Mouse (Mus musculus) kidney, postnatal 10 days (tissue): ENCODE measurements around the gene Cops9.

ENCODE experiments used
- DNase-seq: peaks from one replicate; pipeline ENCODE4 v3.0.0; 2021; ENCODE audit warnings: mixed read lengths

Gene Cops9

DNA sequence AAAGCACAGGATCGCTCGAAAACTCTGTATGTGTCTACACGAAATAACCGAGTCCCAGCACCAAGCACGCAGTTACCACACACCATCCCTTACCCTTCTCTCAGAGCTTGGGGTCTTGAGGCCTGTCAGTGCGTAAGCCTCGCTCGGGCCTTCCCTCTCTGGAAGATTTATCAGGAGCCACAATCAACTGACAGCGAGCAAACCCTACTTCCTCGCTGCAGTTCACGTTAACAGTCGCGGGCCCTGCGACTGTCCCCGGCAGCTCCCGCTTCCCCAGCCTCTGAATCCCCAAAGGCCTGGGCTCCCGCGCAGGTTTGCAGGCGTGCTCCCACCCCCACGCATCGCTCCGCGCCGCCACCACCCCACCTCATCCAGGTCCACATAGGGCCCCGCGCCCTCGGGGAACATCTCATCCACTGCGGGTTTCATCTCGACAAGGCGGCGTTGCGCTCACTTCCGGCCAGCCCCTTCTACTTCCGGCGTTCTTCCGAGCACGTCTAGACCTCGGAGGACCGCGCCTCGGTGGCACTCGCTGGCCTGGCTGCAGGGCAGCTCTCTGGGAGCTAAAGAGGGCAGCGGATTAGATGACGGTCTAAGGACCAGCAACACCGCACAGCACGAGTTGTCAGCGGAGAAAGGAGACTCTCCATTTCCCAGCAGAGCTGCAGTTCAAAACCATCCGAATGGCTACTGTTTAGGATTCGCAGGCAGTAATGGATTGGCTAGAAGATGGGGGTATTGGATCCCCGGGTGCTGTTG is at the start of gene Cops9:
Gene Cops9, minus strand, starts transcription at position 472 of the 759 bp plus-strand sequence.
- peak; percentile 94 for DNase-seq

DNA sequence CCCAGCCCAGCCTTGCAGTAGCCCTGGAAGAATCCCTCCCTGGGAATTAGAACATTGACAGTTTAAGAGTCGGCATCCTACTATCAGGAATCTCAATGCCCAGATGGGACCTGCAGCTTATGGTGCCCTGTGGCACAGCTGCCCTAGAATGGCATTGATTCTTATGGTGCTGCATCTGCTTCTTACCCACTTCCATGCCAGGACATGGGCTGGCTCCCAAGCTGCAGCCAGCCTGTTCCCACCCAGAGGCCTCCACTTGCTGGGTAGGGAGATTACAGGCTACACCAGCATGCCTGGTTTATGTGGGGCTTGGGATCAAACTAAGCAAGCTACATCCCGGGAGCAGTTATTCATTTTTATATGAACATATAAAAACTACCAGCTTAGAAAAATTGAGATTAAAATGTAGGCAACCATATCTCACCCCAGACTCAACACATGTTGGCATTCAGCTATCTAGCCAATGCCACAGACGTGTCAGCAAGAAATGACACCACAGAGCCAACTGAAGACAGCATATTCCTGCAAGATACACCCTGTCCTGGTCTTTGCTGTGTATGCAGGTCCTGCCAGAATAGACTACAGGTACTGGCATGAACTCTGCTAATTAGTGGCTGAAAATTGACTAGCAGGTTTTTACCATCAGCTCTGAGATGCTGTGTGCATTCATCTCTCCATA is 49.5 kb upstream of the Cops9 start:
- no peak for DNase-seq

DNA sequence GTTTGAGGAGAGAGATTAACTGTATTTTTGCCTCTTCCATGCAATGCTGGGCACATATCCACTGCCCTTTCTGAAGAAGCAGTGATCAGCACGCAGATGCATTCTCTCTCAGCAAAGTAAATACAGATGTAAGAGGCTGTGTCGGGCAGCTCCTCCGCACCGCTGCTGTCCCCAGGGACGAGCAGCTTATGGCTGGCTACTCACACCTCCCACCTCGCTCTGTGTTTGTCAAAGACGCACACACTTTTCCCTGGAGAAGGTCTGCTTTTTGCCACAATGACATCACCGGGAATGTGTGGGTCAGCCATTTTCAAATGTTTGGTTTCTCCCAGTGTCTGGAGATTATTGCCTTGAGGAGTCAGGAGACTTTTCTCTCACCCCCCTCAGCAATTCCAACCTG is 45.2 kb upstream of the Cops9 start:
- no peak for DNase-seq

DNA sequence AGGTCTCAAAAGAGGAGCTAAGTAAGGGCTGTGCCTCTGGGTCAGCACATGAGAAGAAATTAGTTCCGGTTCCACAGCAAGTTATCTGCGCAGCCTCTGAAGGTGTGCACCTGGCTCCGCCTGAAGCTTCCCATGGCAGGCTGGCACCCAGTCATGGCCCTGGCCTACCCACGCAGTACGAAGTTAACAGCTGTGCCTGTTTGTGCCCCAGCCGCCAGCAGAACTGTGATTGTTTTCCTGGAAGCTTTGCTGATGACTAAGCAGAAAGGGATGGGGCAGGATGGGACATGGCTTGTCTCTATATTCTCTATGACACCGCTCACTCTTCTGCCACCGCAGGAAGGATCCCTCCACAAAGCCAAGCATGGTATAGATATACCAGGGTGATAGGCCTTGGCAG is 41.4 kb upstream of the Cops9 start:
- DNase-seq, result no peak

DNA sequence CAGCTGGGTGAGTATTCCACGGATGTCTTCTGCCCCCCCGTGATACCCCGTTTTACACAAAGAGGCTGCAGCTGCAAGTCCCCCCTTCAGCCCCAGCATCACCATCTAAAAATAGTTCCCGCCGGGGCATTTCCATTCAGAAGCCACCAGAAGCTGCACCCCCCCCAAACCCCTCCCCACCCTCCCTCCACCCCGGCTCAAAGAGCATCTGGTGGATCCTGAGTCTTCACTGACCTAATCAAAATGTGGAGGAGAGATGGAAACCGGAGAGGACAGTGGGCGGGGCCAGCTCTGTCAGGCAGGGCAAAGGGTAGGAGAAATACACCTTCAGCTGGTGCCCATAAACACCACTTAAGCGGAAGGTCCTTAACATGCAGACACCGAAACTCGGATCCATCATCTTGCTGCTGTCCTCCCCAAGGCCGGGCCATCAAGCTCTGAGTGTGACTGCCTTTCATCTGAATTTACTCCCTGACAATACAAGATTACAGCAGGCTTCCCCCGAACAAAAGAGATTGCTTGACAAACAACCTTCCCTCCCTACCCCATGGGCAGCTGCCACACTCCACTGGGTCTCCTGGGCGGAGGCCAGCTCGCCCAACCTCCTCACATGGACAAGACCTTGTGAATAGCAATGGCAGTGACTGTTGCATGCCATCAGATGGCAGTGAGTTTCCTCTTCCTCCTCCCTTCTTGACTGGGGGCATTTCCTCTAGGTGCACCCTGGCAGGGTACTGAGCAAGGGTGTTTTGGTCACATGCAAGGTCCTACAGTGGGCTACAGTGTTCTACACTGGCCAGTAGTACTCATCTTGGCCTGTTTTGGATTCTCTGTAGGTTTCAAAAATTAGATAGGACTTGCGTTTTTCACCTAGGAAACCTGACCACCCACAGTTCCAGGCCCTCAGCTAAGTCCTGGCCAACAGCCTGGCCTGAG is 39.2 kb upstream of the Cops9 start:
- DNase-seq, result peak; percentile 74

DNA sequence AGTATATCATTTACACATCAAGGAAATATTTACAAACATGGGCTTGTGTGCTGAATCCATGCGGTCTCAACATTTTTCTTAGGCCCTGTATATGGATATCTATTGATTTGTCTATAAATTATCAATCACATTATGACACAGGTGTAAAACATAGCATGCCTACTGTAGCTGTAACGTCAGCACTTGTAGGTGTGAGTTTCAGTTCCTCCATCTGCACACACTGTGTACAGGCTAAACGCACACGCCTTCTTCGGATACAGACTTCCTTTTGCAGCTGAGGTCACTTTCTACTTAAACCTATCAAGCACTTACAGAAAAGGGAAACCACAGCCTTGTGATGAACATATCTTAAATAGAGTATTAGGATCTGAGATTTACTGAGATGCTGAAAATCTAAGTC is 37.0 kb upstream of the Cops9 start:
- DNase-seq, result no peak

DNA sequence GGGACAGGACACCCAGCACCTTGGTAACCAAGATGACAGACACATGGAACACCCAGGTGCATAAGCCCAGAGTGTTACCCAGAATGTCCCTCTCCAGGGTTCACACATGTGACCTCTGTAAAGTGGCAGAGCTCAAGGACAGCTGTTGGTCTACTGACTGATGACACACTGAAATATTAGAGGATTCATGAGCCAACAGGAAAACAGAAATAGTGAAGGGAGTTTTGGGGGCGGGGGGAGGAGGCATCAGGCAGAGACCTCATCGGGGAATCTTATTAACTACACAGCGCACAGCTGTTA is 34.8 kb upstream of the Cops9 start:
- DNase-seq, result no peak

DNA sequence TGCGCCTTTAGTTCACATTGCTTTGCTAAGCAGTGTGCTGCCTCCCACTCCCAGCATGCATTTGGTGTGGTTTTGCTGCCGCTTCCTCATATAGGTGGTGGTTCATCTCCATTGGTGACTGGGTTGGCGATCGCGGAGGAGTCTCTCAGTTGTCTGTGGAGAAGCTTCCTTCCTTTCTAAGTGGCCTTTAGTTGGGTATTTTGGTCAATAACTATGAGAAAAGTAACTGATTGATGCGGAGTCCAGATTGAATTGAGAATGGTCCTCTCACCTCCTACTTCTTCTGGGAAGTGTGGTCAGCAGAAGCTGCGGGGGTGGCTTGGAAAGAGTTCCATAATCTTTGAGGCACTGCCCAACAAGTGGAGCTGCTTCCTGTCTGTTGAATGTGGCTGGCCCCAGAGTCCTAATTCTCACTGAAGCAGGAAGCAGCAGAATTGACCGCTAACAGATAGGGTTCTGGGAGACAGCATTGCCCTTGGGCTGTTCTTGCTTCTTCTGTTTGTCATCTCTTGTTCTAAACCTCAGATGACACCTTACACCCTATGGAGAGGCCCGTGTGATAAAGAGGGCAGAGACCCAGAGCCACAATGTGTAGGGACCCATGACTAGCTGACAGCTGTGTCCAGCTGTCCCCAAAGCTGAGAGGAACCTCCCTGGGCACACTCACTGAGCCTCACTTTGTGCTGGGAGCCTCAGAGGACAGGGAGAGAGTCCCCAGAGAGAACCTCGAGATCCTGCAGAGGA is 34.3 kb upstream of the Cops9 start:
- no peak for DNase-seq

DNA sequence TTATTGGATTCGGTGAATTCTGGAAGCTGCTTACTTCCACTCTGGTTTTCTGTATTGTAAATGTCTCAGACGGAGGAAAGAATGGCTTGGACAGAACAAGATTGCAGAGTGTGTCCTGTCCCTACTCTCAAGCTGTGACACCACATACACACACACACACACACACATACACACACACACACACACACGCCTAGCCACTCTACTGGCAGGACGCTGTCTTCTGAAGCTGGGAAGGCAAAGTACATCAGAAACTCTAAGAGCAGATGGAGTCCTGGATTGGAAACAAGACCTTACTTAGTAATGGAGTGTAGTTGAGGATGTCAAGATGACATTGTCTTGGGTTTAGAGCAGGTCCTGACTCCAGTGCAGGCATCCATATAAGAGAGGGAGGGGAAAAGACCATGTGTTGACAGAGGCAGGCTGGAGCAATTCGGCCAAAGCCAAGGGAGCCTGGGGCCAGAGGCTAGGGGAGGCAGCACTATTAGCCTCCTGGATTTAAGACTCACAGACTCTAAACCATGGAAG is 31.5 kb upstream of the Cops9 start:
- DNase-seq, result no peak

DNA sequence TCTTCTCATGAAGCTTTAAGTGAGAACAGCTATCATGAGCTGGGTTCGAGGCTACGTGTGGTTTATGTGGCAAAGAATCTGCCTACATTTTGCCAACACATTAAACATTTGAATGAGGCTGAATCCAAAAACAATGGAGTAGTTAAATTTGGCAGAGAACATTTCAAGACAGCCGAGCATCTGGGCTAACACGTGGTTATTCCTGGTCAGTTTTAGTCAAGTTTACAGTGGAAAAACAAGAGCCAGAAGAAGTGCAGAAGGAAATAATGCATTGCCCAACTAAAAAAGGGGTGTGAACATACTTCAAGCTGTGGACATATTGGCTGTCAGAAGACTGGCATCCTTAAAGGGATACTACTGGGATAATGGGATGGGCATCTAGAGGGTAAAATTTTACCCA is 29.5 kb upstream of the Cops9 start:
- DNase-seq, result no peak

DNA sequence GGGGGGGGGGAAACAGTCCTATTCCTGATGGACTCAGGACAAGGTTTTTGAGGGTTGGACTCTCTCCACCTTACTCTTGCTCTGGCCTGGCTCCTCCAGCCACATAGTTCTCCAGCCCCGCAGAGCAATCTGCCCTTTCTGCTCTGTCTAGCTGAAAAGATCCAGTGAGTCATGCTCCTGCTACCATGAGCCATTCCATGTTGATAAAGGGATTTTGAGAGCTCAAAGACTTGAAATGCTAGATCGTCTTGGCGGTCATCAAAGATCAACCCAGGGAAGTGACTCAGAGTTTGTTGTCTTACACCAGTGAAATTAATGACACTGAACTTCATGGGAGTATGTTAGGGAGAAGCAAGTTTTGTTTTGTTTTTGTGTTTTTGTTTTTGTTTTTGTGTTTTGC is 27.6 kb upstream of the Cops9 start:
- no peak for DNase-seq

DNA sequence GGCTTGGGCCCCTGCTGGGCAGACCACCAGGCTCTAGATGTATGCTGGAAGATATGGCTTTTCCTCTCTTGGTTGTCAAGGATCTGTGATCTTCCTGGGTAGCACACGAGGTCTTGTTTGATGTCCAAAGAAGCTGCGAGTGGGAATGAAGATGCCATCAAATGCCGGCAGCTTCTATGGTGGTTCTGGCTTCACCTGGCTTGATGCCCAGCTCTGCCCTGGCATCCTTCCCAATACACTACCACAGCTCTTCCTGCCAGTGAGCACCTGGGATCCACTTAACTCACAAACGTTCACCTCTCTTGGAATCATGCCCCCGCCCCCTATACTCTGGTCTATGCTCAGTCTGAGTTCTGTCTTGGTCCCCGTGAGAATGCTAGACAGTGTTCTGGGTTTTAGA is 25.3 kb upstream of the Cops9 start:
- peak; percentile 27 for DNase-seq

DNA sequence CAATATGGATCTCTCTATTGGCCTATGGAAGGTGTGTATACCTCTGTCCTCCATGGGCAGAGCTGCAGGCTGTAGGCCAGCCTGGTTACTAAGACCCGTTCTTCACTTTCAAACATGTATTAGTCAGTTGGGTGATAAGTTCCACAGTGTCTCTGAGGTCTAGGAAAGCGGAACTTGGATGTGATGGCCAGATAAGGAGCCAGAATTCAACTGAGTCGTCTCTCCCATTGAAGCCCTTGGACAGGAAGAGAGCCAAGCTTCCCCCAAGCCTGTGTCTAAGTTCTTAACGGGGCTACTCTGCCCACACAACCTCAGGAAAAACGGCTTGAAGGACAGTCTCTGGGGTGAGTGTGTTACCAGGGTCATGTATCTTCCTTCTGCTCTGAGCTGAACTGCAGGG is 17.6 kb upstream of the Cops9 start:
- no peak for DNase-seq

DNA sequence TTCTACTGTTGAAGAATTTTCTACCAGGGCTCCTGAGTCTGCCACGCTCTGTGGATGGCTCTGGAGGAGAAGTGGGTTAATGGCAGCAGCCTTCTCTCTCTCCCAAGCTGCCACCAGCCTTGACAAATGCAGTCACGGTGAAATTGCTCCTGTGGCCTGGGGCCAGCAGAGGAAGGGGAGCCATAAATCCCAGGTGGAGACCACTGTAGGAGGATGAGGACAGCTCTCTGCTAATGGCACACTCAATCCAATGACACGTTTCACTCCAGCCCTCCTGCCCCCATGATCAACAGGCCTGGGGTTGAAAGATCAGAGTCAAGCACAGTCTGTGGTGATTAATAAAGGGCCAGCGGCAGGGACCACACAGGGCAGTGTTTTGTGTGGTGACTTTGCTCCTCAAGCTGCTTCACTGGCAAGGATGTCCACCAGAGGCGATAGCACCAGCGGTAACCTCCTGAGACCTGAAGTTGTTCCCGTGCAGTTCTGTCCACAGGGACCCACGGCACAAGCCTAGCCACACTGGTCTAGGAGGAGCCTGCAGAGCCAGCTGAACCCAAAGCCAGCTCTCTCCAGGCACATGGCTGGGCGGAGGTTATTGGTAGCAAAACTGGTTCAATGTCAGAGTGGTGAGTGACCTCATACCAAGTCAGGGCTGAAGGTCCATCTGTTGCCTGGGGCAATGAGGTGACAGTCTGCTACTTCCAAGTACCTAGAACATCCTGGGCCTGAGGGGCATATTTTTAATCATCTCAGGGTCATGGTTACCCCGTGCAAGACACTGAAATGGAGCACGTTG is 15.4 kb upstream of the Cops9 start:
- no peak for DNase-seq

DNA sequence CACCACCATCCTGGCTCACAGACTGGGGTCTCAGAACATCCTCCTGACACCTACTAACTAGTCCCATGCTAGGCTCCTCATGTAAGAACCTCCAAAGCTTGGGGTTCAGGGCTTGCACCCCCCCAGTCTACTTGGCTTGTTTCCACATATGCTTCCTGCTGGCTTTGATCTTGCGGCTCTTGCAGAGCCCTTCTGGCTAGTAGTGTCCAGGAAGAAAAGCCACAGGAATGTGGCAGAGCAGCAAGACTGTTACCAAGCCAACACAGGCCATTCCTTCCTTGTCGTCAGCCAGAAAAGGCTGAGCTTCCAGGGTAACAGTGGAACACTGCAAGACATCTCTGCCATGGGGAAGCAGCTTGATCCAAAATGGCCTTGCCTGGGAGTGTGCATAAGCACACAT is 12.9 kb upstream of the Cops9 start:
- no peak for DNase-seq

DNA sequence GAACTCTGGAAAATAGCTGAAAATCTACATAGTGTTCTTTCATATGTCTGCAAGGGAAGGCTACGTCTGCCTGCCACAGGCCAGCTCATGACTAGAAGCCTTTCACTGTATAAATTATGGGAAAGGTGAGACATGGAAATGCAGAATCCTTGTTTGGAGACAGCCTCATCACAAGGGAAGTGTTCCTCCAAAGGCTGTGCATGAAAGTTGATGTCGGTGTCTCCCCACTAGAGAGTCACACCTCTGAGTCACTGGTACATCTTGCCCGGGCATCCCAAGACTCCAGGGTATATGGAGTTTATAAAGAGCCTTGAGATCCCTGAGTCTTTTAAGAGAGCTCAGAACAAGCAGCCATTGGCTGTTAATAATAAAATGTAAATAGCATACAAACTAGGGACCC is 11.4 kb upstream of the Cops9 start:
- no peak for DNase-seq

DNA sequence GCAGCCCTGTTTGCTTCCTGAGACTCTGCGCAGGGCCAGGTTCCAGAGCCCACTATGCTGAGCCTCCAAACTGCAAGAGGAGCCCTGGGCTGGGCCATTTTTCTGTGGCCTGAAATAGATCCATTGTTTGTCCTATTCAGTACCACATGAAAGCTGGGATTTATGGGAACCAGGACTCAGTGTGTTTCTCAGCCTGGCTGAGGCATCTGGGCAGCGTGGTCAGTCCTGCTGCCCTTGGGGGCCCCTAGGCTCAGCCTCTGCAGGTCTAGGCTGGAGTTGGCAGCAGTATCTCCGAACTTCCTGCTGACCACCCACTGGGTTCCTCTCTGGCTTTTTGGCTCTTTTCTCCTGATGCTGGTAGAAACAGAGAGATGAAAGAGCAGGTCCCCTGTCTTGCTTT is 9.7 kb upstream of the Cops9 start:
- DNase-seq, result no peak

DNA sequence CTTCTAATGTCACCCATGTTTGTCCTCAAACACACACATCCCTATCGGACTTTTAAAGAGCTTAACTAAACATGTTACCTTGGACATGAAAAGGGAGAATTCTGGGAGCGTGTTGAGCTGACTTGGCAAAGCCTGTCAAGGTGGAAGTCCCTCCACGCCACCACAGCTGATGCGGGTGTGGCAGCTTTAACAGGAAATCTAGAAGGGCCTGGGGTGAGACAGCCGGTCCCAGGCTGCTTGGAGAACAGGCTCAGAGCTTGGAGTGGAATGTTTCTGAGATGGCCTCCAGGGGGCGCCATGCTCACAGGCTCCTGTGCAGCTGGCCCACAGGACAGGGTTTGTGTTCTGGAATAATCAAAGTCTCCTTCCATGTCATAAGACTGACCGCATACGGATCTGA is 6.9 kb upstream of the Cops9 start, which contains the start of gene Otos:
Gene Otos, minus strand, starts transcription at position 169 of the 400 bp plus-strand sequence.
- DNase-seq, result peak; percentile 88

DNA sequence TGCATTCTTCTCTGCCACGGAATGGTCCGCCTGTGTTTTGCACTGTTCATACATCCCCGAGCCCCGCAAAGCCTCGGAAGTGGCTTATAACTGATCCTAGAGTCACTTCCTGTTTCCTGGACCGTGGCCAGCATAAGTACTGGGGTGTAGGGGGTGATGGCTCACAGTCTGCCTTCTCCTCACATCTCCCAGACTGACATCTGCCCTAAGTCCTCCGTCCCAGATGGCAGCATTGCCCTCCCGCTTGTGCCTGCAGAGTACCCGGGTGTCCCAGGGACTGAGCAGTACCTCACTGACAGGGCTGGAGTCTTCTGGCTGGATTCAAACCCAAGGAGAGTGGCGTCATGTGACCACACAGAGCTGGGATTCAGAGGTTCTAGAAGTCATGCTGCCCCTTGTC is 6.4 kb upstream of the Cops9 start:
- no peak for DNase-seq

DNA sequence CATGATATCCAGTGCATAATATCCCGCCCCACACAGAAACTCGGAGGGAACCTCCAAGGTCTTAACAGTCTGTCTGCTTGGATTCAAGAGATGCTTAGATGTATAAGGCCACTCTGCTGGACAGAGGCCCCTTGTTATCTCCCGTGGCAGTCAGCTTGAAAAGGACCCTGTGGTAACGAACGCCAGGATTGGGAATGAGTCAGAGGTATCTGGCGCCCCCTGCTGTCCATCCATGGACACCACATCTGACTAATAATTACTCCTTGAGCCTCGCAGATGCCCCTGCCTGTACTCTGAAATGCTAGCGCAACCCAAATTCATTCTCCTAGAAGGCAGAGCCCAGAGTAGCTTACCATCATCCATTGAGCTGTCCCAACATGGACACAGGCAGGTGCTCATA is 6.0 kb upstream of the Cops9 start:
- DNase-seq, result peak; percentile 86

DNA sequence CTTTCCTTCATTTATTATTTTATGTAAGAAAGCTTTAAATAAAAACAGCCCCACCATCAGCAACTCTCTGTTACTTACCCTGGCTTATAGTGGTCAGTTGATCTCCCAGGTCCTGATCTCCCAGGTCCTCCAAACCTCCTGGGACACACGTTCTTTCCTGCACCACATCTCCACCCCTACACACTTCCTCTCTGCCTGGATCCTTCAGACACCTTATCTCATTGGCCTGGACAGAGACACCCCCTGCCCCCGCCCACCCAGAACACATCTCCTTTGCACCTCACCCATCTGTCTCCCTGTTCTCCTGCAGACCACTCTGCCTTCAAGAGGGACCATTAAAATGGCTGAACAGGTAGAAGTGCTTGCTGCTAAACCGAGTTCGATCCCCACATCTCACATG is 5.2 kb upstream of the Cops9 start:
- DNase-seq, result no peak

DNA sequence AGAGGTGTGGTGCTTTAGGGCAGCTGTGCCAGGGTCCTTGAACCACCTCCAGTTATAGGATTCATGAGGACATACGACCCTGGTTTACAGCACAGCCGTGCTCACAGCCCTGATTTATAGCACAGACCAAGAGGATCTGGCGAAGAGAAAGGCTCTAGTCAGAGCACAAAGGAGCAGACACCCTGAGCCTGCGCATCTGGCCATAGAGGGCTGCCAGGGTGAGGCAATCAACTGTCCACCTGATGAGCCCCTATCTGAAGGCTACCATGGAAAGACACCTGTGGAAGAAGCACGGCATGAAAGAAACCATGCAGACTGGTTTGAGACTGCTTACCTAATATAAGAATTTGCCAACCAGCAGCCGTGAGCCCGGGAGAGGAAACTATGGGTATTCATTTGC is 4.8 kb upstream of the Cops9 start:
- DNase-seq, result no peak
